Mouse (Mus musculus) limb, embryonic 10.5 days (tissue): ENCODE results near the gene Rsrp1. TPM values are rescaled to one million over a fixed set of nuclear protein-coding genes. Genes with fewer than 3 reads are reported as not detected.
A peak's percentile ranks its signal among the peaks of the same experiment; 100 is the strongest.

Experiments used
- DNase-seq: peaks from one replicate; pipeline ENCODE4 v3.0.0-alpha.2; 2017; ENCODE audit warnings: low spot score
- H3K27ac ChIP-seq: fragments of 300-500 bp; sonication (generic); 2 replicates; pipeline ENCODE4 v1.5.1; 2016; ENCODE audit warnings: mild to moderate bottlenecking
- H3K27me3 ChIP-seq: fragments of 300-500 bp; sonication (generic); 2 replicates; pipeline ENCODE4 v1.6.1; 2016; ENCODE audit warnings: low read depth, mild to moderate bottlenecking; ENCODE audit not compliant: poor library complexity, severe bottlenecking
- H3K36me3 ChIP-seq: fragments of 300-500 bp; sonication (generic); 2 replicates; pipeline ENCODE4 v1.6.1; 2016; ENCODE audit warnings: mild to moderate bottlenecking, moderate library complexity
- H3K4me1 ChIP-seq: fragments of 300-500 bp; sonication (generic); 2 replicates; pipeline ENCODE4 v1.6.1; 2016
- H3K4me3 ChIP-seq: fragments of 300-500 bp; sonication (generic); 2 replicates; pipeline ENCODE4 v1.5.1; 2016; ENCODE audit warnings: mild to moderate bottlenecking, moderate library complexity
- H3K9me3 ChIP-seq: fragments of 300-500 bp; sonication (generic); replicated peaks from 2 replicates; pipeline ENCODE4 v1.6.1; 2016; ENCODE audit warnings: mild to moderate bottlenecking
- WGBS: fragments of 180-500 bp; shearing (Covaris S2); methylation state at CpG from one replicate; pipeline ENCODE4 v1.1.7; 2016; 5-methylcytosine and 5-hydroxymethylcytosine counted together
- polyA plus RNA-seq: library from polyadenylated mRNA; unstranded; fragments of >200 nt; fragmentation: Nextera tagmentation; extraction: Ambion mirVana; gene quantifications from 2 replicates; pipeline ENCODE4 v1.2.1, GENCODE M21; 2016

Gene Rsrp1
- polyA plus RNA-seq, 1 experiment from 2014 or later, result 383 TPM

DNA sequence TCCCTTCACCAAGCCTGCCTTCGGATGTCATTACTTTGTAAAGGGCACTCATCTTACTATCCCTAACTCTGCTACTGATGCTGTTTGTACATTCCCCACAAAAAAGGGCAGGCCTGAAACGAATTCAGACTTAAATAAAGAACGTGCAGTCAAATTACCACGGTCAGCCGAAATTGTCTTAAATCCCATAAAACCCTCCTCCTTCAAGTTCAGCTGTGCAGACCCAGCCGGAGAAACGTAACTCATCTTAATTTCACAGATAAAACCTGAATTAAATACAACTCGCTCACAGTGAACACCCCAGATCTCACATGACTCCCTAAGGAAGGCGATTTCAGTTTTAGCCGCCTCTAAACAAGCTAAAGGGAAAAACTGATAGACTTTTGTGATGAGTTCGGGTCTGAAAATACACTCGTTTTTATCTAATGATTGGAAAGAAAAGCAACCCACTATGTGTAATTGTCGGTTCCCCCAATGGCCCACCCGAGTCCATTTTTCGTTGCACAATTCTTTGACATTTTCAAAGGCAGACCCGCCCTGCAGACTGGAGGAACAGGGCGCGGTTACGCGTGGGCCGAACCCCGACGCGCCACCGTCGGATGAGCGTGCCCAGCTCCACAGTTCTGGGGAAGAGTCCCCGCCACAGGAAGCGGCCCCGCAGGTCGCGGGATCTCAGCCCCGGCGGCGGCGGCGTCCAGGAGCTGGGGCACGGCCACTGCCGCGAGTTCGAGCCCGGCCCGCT, 9.1 kb upstream of the Rsrp1 start:
- Histone ChIP-seq H3K27ac (peak overlapping the region; percentile 94), H3K9me3 (no peaks in the 10 kb centered on the region), H3K4me1 (peaks cover 25% of the 10 kb centered on the region), H3K4me3 (peak overlapping the region; percentile 89), H3K27me3 (no peaks in the 10 kb centered on the region), H3K36me3 (peaks cover 36% of the 10 kb centered on the region)
- DNase-seq, result no peak
- 2% methylated on average over 43 of the region's 43 CpGs for WGBS

- Histone ChIP-seq H3K36me3 (peaks cover 32% of the 10 kb centered on the region), H3K4me3 (peak within 1 kb of the TSS; percentile 89), H3K27me3 (no peaks in the 10 kb centered on the region), H3K9me3 (no peaks in the 10 kb centered on the region), H3K27ac (peak within 1 kb of the TSS; percentile 94), H3K4me1 (peaks cover 29% of the 10 kb centered on the region)
- WGBS, result 0% methylated on average over 25 of the region's 25 CpGs
- peak; percentile 95 for DNase-seq
Observed at GRCm38 (mm10) chr4:134914864-134915209, 8.6 kb upstream of the Rsrp1 start, which contains the start of gene Tmem50a. Gene Tmem50a, minus strand, starts transcription at chr4:134915024.

- Histone ChIP-seq H3K27ac (peak overlapping the region; percentile 94), H3K4me1 (peaks cover 29% of the 10 kb centered on the region), H3K27me3 (no peaks in the 10 kb centered on the region), H3K36me3 (peaks cover 27% of the 10 kb centered on the region), H3K9me3 (no peaks in the 10 kb centered on the region), H3K4me3 (peak overlapping the region; percentile 89)
- 65% methylated on average over 14 of the region's 14 CpGs for WGBS
- no peak for DNase-seq
Observed at GRCm38 (mm10) chr4:134915223-134916050, 8.0 kb upstream of the Rsrp1 start.

DNA sequence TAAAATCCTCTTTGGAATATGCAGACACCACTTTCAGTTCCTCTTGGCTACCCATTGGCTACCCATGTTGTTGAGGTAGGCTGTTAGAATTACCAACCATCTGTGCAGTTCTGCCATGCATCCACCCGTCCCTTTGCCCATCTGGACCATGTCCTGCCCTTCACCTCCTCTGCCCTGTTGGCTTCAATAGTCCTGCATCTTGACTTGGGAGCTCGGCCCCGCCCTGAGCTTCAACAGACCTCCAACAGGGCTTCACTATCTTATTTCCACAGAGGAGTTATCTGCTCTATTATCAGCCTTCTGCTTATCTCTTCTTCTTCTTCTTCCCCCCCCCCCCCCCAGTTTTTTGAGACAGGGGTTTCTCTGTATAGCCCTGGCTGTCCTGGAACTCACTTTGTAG, 6.2 kb upstream of the Rsrp1 start:
- no peak overlapping the region for H3K4me3 ChIP-seq
- no peaks in the 10 kb centered on the region for H3K27me3 ChIP-seq
- peaks cover 29% of the 10 kb centered on the region for H3K4me1 ChIP-seq
- DNase-seq, result no peak
- H3K27ac ChIP-seq, result no peak overlapping the region
- 78% methylated on average over 3 of the region's 3 CpGs for WGBS
- peaks cover 11% of the 10 kb centered on the region for H3K36me3 ChIP-seq
- no peaks in the 10 kb centered on the region for H3K9me3 ChIP-seq

DNA sequence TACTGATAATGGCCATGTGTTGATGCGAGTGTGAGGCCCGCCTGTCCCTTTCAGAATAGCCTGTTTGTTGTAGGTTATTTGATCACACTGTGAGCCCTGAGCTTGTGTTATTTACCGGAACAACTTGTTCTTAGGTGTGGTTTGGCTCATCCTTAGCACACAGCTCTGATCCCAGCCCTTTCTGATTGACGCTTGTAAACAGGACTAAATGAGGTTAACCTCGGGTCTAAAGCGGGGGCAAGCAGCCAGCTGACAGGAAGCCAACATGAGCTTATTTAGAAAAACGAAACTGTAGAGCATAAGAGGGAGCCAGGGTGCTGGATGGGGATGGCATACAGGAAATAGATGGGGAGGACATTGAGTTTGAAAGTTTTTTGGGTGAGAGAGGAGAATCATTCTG, 5.0 kb upstream of the Rsrp1 start:
- WGBS, result 67% methylated on average over 7 of the region's 7 CpGs
- H3K27me3 ChIP-seq, result no peaks in the 10 kb centered on the region
- no peak overlapping the region for H3K27ac ChIP-seq
- no peak overlapping the region for H3K4me3 ChIP-seq
- H3K9me3 ChIP-seq, result no peaks in the 10 kb centered on the region
- no peak for DNase-seq
- H3K4me1 ChIP-seq, result peaks cover 29% of the 10 kb centered on the region
- H3K36me3 ChIP-seq, result no peaks in the 10 kb centered on the region

DNA sequence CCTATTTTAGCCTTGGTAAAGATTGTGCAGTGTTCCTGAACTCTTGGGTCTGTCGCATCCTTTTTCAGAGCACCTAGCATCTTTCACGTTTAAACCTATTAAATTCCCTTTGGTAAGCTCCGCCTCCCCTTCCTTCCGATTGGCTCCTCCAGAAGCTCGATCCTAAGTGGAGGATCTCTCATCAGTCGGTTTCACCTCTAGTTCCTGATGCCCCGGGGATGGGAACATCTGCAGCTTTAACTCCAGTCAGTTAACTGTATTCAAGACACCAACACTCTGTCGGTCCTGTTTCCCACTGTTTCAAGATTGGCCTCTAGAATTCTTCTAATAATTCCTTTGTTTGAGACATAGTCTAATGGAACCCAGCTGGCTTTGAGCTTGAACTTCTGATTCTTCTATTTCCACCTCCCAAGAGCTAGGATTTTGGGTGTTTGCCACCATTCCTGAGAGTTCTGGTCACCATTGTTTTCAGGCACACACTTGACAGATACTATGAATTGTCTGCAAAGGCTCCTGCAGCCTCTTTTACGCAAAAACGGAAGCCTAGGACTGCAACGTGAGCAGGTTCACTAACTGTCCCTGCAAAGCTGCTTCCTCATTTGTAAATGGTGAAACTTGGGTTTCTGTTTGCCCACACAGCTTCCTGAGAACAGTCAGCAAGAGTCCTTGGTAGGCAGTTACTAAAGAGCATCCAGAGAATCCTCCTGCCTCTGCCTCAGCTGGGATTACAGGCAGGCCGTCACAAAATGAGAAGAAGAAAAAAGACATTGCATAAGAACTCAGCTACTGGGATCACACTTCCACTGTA, 3.5 kb upstream of the Rsrp1 start:
- no peaks in the 10 kb centered on the region for H3K27me3 ChIP-seq
- H3K4me1 ChIP-seq, result peaks cover 23% of the 10 kb centered on the region
- WGBS, result 40% methylated on average over 12 of the region's 12 CpGs
- H3K27ac ChIP-seq, result no peak overlapping the region
- no peak for DNase-seq
- H3K4me3 ChIP-seq, result no peak overlapping the region
- H3K36me3 ChIP-seq, result peaks cover 8% of the 10 kb centered on the region
- no peaks in the 10 kb centered on the region for H3K9me3 ChIP-seq

DNA sequence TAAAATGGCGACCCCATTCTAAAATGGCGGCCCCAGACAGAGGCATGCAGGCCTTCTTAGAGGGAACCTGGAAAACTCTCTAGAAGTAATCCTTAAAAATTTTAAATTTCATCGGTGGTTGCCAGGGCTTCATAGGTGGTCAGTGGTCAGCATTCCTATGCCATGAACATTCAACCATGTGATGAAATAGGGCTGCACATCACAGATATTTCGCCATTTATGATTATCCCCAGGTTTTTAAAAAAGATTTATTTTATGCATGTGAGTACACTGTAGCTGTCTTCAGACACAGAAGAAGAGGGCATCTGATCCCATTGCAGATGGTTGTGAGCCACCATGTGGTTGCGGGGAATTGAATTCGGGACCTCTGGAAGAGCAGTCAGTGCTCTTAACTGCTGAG, 2.8 kb upstream of the Rsrp1 start:
- peaks cover 15% of the 10 kb centered on the region for H3K36me3 ChIP-seq
- no peak overlapping the region for H3K27ac ChIP-seq
- H3K27me3 ChIP-seq, result no peaks in the 10 kb centered on the region
- no peak for DNase-seq
- H3K9me3 ChIP-seq, result no peaks in the 10 kb centered on the region
- H3K4me3 ChIP-seq, result no peak overlapping the region
- peaks cover 24% of the 10 kb centered on the region for H3K4me1 ChIP-seq
- WGBS, result 97% methylated on average over 6 of the region's 6 CpGs

DNA sequence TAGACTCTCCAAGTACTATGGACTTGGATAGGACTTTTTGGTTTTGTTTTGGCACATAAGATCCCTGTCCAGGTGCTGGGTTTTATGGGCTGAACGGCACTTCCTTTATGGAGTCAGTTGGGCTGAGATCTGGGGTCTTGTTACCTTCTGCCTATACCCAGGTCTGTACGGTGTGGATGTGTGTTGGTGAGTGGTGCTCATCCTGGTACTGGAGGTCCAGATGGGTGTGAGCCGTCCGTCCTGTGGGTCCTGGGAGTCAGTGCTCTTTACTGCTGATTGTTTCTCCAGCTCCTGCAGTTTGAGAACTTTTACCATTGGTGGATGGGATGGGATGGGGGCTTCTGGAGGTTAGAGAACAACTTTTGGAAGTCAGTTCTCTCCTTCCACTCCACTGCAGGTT, 1.7 kb upstream of the Rsrp1 start:
- no peak for DNase-seq
- no peaks in the 10 kb centered on the region for H3K9me3 ChIP-seq
- no peak overlapping the region for H3K27ac ChIP-seq
- H3K4me3 ChIP-seq, result no peak overlapping the region
- no peaks in the 10 kb centered on the region for H3K27me3 ChIP-seq
- peaks cover 30% of the 10 kb centered on the region for H3K4me1 ChIP-seq
- peaks cover 25% of the 10 kb centered on the region for H3K36me3 ChIP-seq
- WGBS, result 93% methylated on average over 4 of the region's 4 CpGs

GRCm38 (mm10) chr4:134922111-134922924, 1.1 kb upstream of the Rsrp1 start:
- DNase-seq, result no peak
- peaks cover 30% of the 10 kb centered on the region for H3K4me1 ChIP-seq

GRCm38 (mm10) chr4:134922925-134923244, 507 bp upstream of the Rsrp1 start:
- Histone ChIP-seq H3K9me3 (no peaks in the 10 kb centered on the region), H3K4me1 (peaks cover 30% of the 10 kb centered on the region), H3K36me3 (peaks cover 37% of the 10 kb centered on the region), H3K4me3 (peak overlapping the region; percentile 98), H3K27me3 (no peaks in the 10 kb centered on the region), H3K27ac (peak overlapping the region; percentile 97)
- peak; percentile 80 for DNase-seq
- WGBS, result under 1% methylated on average over 13 of the region's 13 CpGs

More at GRCm38 (mm10) chr4:134922111-134922924, 1.1 kb upstream of the Rsrp1 start:
- Histone ChIP-seq H3K9me3 (no peaks in the 10 kb centered on the region), H3K27ac (peak overlapping the region; percentile 97), H3K27me3 (no peaks in the 10 kb centered on the region), H3K36me3 (peaks cover 32% of the 10 kb centered on the region), H3K4me3 (peak overlapping the region; percentile 98)
- WGBS, result 62% methylated on average over 10 of the region's 10 CpGs

- WGBS, result under 1% methylated on average over 75 of the region's 75 CpGs
- peaks cover 25% of the 10 kb centered on the region for H3K4me1 ChIP-seq
- no peaks in the 10 kb centered on the region for H3K9me3 ChIP-seq
- H3K27ac ChIP-seq, result peak overlapping the region; percentile 97
- H3K36me3 ChIP-seq, result peaks cover 47% of the 10 kb centered on the region
- no peaks in the 10 kb centered on the region for H3K27me3 ChIP-seq
- DNase-seq, result peak; percentile 70
- peak overlapping the region; percentile 98 for H3K4me3 ChIP-seq
Observed at GRCm38 (mm10) chr4:134924019-134924741, 788 bp downstream of the Rsrp1 start.

- Histone ChIP-seq H3K4me1 (peaks cover 23% of the 10 kb centered on the region), H3K4me3 (peak overlapping the region; percentile 98)
- WGBS, result 93% methylated on average over 8 of the region's 8 CpGs
Observed at GRCm38 (mm10) chr4:134925206-134925605, 1.8 kb downstream of the Rsrp1 start.

More at GRCm38 (mm10) chr4:134925206-134925605, 1.8 kb downstream of the Rsrp1 start:
- Histone ChIP-seq H3K9me3 (no peaks in the 10 kb centered on the region), H3K27ac (no peak overlapping the region), H3K27me3 (no peaks in the 10 kb centered on the region), H3K36me3 (peaks cover 47% of the 10 kb centered on the region)
- no peak for DNase-seq
